Mouse (Mus musculus): ENCODE results near the gene Dcps. TPM values are rescaled to one million over a fixed set of nuclear protein-coding genes. Genes with fewer than 3 reads are reported as not detected.

The Dcps gene
- 68.0 and 69.3 TPM in 2 replicates for polyA plus RNA-seq (2014; fragmentation: Nextera tagmentation; extraction: Ambion mirVana)

DNA sequence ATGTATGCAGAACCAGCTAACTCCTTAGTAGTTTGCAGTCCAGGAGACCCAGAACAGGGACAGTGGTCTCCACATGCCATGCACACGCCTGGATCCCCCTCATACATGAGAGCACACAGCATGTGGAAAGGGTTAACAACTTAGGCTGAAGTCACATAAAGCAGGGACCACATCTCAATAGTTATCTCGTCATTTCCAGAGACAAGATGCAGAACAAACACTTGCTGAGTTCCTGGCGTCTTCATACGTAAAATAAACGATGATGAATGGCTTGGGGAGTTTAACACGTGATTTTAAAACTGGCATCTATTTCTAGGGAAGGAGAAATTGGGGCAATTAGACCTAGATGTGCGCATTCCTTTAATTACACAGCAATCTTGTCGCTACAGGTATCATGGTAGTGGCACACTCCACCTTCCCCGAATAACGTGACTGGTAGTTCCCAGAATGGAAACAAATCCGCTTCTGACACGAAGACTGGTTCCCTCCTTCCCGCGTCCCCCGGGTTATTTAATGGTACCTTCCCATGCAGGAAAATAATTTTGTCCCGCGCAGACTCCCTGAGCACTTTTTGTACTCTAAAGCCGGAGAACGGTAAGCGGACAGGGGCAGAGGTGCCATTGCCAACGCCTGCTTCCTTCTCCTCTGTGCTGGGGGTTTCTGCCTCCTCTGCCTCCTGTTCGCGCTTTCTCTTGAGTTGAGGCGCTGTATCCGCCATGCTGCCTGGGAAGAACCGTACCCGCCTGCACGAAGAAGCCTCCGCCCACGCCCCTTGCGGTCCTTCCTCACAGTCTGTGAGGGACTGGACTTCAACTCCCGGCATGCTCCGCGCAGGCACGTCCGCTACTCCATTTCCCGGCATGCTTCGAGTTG lies at the start of gene Dcps:
TSS of gene Dcps (minus strand) at position 811 of the 873 bp plus-strand sequence.
- Histone ChIP-seq H3K4me2 (peak within 1 kb of the TSS; percentile 77), H3K27me3 (ENCODE audit: control insufficient read depth, insufficient read depth, low read length) (no peaks in the 10 kb centered on the region), H3K9ac (ENCODE audit: low read depth, low read length) (peak within 1 kb of the TSS; percentile 79), H3K27ac (ENCODE audit: low read depth, low read length) (peak within 1 kb of the TSS; percentile 81; the same call in 1 of the 2 replicates), H3K36me3 (ENCODE audit: control insufficient read depth, insufficient read depth, low read length) (no peaks in the 10 kb centered on the region), H3K4me1 (ENCODE audit: control insufficient read depth, insufficient read depth, low read length) (no peaks in the 10 kb centered on the region), H3K9me3 (replicated peaks; ENCODE audit: control insufficient read depth, low read length) (no peaks in the 10 kb centered on the region), H3K4me3 (ENCODE audit: low read depth, low read length) (peak within 1 kb of the TSS; percentile 64)
- under 1% methylated on average over 38 of the region's 38 CpGs for WGBS (ENCODE audit: insufficient replicate concordance)
- peak; percentile 94 for ATAC-seq (replicated peaks; ENCODE audit: insufficient number of reproducible peaks, low FRiP score, low TSS enrichment)

DNA sequence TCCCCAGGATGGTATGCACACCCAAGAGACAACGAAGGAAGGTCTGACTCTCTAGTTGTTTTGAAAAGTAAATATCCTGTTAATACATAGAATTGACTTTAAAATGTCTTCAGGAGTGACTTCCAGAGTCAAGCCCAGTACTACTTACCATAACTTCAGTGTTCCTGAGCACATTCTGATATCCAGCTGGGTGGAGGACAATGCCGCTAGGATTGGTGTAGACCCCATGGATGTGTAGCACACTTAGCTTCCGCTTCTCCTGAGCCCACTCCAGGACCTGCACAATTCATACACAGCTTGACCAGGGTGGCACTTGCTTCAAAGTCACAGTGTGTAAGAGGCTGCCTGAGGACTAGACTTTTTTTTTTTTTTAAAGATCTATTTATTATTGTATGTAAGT lies 47.6 kb upstream of the Dcps start:
- no peak for ATAC-seq (replicated peaks; ENCODE audit: insufficient number of reproducible peaks, low FRiP score, low TSS enrichment)
- H3K9ac ChIP-seq (ENCODE audit: low read depth, low read length) = no peak overlapping the region
- H3K27ac ChIP-seq (ENCODE audit: low read depth, low read length) = no peak overlapping the region
- 91% methylated on average over 3 of the region's 3 CpGs for WGBS (ENCODE audit: insufficient replicate concordance)
- H3K9me3 ChIP-seq (replicated peaks; ENCODE audit: control insufficient read depth, low read length) = no peaks in the 10 kb centered on the region
- H3K27me3 ChIP-seq (ENCODE audit: control insufficient read depth, insufficient read depth, low read length) = no peaks in the 10 kb centered on the region
- H3K36me3 ChIP-seq (ENCODE audit: control insufficient read depth, insufficient read depth, low read length) = peaks cover 13% of the 10 kb centered on the region
- no peak overlapping the region for H3K4me3 ChIP-seq (ENCODE audit: low read depth, low read length)
- no peaks in the 10 kb centered on the region for H3K4me1 ChIP-seq (ENCODE audit: control insufficient read depth, insufficient read depth, low read length)
- no peak overlapping the region for H3K4me2 ChIP-seq

DNA sequence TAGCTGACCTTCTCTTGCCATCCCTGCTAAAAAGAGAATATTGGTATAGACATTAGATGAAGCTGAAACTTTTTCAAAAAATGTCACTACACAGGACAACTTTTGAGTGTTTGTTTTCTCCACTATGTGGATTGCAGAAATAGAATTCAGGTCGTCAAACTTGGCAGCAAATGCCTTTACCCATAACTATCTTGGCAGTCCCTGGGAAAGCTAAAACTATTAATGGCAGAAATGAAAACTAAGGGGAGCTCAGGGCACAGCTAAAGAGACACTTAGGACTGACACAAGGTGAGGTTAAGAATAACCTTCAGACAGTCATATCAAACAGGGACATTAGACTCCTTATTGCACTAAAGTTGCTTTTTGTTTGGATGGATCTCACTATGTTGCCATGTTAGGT lies 42.1 kb upstream of the Dcps start:
- Histone ChIP-seq H3K36me3 (ENCODE audit: control insufficient read depth, insufficient read depth, low read length) (peaks cover 37% of the 10 kb centered on the region), H3K9ac (ENCODE audit: low read depth, low read length) (no peak overlapping the region), H3K4me2 (no peak overlapping the region), H3K27ac (ENCODE audit: low read depth, low read length) (no peak overlapping the region), H3K27me3 (ENCODE audit: control insufficient read depth, insufficient read depth, low read length) (no peaks in the 10 kb centered on the region), H3K4me1 (ENCODE audit: control insufficient read depth, insufficient read depth, low read length) (no peaks in the 10 kb centered on the region), H3K4me3 (ENCODE audit: low read depth, low read length) (no peak overlapping the region), H3K9me3 (replicated peaks; ENCODE audit: control insufficient read depth, low read length) (no peaks in the 10 kb centered on the region)
- 64% methylated on average over 1 of the region's 1 CpGs for WGBS (ENCODE audit: insufficient replicate concordance)
- ATAC-seq (replicated peaks; ENCODE audit: insufficient number of reproducible peaks, low FRiP score, low TSS enrichment) = no peak

DNA sequence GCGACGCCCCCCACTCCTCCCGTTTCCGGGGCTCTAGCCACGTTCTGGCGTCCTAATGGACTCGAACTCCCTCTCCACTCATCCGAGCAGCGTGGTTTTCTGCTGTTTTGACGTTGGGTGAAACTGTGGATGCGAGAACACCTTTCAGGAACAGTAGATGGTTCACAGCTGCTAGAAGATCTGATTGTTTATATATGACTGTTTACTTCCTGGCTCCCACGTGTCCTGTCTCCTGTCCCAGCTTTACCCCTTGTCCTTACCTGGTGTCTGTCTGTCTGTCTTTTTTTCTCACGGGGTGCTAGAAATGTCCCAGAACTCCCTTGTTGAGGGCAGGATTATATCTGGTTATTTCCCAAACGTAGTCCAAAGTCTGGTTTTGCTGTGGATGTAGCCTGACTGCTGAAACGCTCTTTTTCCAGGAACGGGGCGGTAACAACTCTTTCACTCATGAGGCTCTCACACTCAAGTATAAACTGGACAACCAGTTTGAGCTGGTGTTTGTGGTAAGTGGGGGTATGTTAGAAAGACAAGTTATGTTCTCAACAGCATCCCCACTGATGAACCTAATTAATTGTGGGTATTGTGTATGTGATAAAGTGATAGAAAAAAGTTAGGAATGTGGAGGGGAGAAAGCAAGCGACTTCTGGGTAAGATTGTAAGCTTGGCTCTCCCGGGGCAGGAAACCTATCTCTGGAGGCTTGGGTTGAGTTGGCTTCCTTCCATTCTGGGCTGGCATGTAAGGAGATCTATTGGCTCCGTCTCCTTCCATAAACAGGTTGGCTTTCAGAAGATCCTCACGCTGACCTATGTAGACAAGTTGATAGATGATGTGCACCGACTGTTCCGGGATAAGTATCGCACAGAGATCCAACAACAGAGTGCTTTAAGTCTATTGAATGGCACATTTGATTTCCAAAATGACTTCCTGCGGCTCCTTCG lies 36.0 kb upstream of the Dcps start:
- Histone ChIP-seq H3K9me3 (replicated peaks; ENCODE audit: control insufficient read depth, low read length) (no peaks in the 10 kb centered on the region), H3K36me3 (ENCODE audit: control insufficient read depth, insufficient read depth, low read length) (peaks cover 20% of the 10 kb centered on the region), H3K27ac (ENCODE audit: low read depth, low read length) (peak overlapping the region; percentile 65; the same call in 1 of the 2 replicates), H3K4me2 (peak overlapping the region; percentile 95), H3K27me3 (ENCODE audit: control insufficient read depth, insufficient read depth, low read length) (no peaks in the 10 kb centered on the region), H3K9ac (ENCODE audit: low read depth, low read length) (peak overlapping the region; percentile 92), H3K4me1 (ENCODE audit: control insufficient read depth, insufficient read depth, low read length) (peaks cover 13% of the 10 kb centered on the region), H3K4me3 (ENCODE audit: low read depth, low read length) (peak overlapping the region; percentile 93)
- ATAC-seq (replicated peaks; ENCODE audit: insufficient number of reproducible peaks, low FRiP score, low TSS enrichment) = 0 out of 2 replicates have a peak, but pooled peaks have one; percentile 0
- 32% methylated on average over 26 of the region's 26 CpGs for WGBS (ENCODE audit: insufficient replicate concordance)

DNA sequence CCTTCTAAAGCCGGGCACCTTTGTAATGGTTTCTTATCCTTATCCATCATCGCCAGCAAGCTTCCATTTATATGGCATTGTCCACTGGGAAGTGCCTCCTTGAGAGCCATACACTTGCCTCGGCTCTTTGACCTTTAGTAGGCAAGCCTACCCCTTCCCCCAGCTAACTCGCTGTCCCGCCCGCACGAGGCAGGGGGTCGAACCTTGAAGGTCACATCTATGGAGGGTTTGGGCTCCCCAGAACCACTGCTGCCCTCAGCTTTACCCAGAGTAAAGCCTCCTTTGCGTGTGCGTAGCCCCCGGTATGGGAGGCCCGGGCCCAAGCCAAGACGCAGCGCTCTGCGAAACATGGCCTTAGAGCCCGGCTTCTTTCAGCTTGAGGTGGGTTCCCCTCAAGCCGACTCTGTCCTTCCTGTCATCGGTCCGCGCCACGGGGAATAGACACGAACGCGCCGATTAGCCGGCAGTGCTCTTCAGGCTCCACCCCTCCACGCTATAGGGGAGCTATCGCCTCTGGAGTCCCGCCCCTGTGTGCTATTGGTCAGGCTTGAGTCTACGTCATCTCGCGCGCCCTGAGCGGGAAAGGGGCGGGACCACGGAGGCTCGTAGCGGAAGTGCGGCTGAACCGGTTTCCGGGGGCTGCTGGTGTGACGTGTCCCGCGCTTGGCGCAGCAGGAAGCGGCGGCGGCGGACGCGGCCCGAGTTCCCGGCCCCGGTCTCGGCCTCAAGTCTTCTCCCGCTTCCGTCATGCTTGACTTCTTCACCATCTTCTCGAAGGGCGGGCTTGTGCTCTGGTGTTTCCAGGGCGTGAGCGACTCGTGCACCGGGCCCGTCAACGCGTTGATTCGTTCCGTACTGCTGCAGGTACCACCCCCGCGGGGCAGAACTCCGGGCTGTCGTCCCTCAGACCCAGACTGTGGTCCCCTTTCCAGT lies 34.9 kb upstream of the Dcps start, which contains the start of gene Foxred1:
TSS of gene Foxred1 (minus strand) at position 514 of the 933 bp plus-strand sequence.
- peak within 1 kb of the TSS; percentile 95 for H3K9ac ChIP-seq (ENCODE audit: low read depth, low read length)
- WGBS (ENCODE audit: insufficient replicate concordance) = under 1% methylated on average over 72 of the region's 72 CpGs
- H3K9me3 ChIP-seq (replicated peaks; ENCODE audit: control insufficient read depth, low read length) = no peaks in the 10 kb centered on the region
- peak; percentile 100 for ATAC-seq (replicated peaks; ENCODE audit: insufficient number of reproducible peaks, low FRiP score, low TSS enrichment)
- H3K36me3 ChIP-seq (ENCODE audit: control insufficient read depth, insufficient read depth, low read length) = peaks cover 23% of the 10 kb centered on the region
- peak within 1 kb of the TSS; percentile 95 for H3K4me2 ChIP-seq
- H3K4me1 ChIP-seq (ENCODE audit: control insufficient read depth, insufficient read depth, low read length) = peaks cover 13% of the 10 kb centered on the region
- H3K27ac ChIP-seq (ENCODE audit: low read depth, low read length) = peak within 1 kb of the TSS; percentile 95
- H3K4me3 ChIP-seq (ENCODE audit: low read depth, low read length) = peak within 1 kb of the TSS; percentile 93
- H3K27me3 ChIP-seq (ENCODE audit: control insufficient read depth, insufficient read depth, low read length) = no peaks in the 10 kb centered on the region

DNA sequence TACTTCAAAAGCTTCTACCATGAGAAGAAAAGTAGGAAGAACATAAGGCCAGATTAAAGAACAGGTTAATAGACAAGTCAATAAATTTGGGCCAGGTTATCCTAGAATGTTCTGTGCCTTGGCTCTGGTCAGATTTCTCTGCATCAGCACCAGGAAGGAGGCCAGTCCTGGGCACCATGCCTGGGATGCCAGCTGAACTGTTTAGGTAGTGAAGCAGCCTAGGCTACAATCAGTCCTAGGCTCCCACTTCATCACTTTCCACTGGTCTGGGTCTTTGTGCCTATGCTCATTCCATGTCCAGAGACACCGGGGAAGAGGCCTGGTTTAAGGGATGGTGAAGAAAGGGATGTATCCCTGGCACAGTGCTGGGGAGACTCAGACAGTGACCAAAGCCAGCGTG lies 28.6 kb upstream of the Dcps start:
- Histone ChIP-seq H3K27me3 (ENCODE audit: control insufficient read depth, insufficient read depth, low read length) (no peaks in the 10 kb centered on the region), H3K4me2 (no peak overlapping the region), H3K9ac (ENCODE audit: low read depth, low read length) (no peak overlapping the region), H3K9me3 (replicated peaks; ENCODE audit: control insufficient read depth, low read length) (no peaks in the 10 kb centered on the region), H3K4me1 (ENCODE audit: control insufficient read depth, insufficient read depth, low read length) (peaks cover 17% of the 10 kb centered on the region; the same call in 1 of the 2 replicates), H3K27ac (ENCODE audit: low read depth, low read length) (no peak overlapping the region), H3K4me3 (ENCODE audit: low read depth, low read length) (no peak overlapping the region), H3K36me3 (ENCODE audit: control insufficient read depth, insufficient read depth, low read length) (peaks cover 13% of the 10 kb centered on the region)
- 91% methylated on average over 2 of the region's 2 CpGs for WGBS (ENCODE audit: insufficient replicate concordance)
- ATAC-seq (replicated peaks; ENCODE audit: insufficient number of reproducible peaks, low FRiP score, low TSS enrichment) = no peak

DNA sequence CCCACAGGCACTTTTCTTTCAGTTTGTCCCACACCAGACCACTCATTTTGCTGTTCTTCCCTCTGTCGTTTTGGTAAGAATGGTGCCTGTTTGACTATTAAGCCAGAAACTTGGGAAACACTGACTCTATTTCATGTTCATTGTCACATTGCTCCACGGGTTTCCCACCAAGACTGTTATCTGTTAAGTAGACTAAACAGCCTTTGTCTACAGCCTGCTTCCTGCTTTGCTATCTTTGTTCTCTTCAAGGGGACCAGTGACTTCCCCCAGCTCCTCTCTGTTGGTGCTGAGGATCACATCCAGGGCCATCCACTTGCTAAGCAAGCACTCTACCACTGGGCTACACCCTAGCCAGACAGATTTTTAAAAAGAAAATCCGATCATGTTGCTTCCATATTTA lies 27.7 kb upstream of the Dcps start:
- Histone ChIP-seq H3K27ac (ENCODE audit: low read depth, low read length) (no peak overlapping the region), H3K27me3 (ENCODE audit: control insufficient read depth, insufficient read depth, low read length) (no peaks in the 10 kb centered on the region), H3K4me1 (ENCODE audit: control insufficient read depth, insufficient read depth, low read length) (peaks cover 17% of the 10 kb centered on the region; the same call in 1 of the 2 replicates), H3K4me3 (ENCODE audit: low read depth, low read length) (no peak overlapping the region), H3K36me3 (ENCODE audit: control insufficient read depth, insufficient read depth, low read length) (peaks cover 13% of the 10 kb centered on the region), H3K9ac (ENCODE audit: low read depth, low read length) (0 out of 2 replicates have a peak overlapping the region, but pooled peaks have one; percentile 4), H3K4me2 (no peak overlapping the region), H3K9me3 (replicated peaks; ENCODE audit: control insufficient read depth, low read length) (no peaks in the 10 kb centered on the region)
- ATAC-seq (replicated peaks; ENCODE audit: insufficient number of reproducible peaks, low FRiP score, low TSS enrichment) = no peak
- WGBS (ENCODE audit: insufficient replicate concordance) = 34% methylated on average over 3 of the region's 3 CpGs

Data from heart, embryonic 11.5 days (tissue).